Comparison of ENCODE assay signal across 19 mouse cellular contexts in genomic region chr4:153381433-153381832, GRCm38 (mm10).
"Had no signal": no experiment of that assay in that cellular context is flagged by ENCODE, and none has a peak within 500 bp of the region (broad histone marks: within the 10 kb centered on the region; RNA-seq: fewer than 3 reads in every experiment).

No protein-coding gene starts in this region.

- H3K9ac ChIP-seq: liver, embryonic 15.5 days; liver, postnatal 0 days; lung, embryonic 15.5 days; midbrain, embryonic 13.5 days; midbrain, embryonic 15.5 days; neural tube, embryonic 12.5 days had no signal

- H3K4me3 ChIP-seq: liver, embryonic 15.5 days; lung, embryonic 15.5 days; midbrain, embryonic 13.5 days; midbrain, embryonic 15.5 days; neural tube, embryonic 12.5 days had no signal

- ATAC-seq: liver, postnatal 0 days; lung, postnatal 0 days; midbrain, embryonic 13.5 days; midbrain, embryonic 15.5 days had no signal

- DNase-seq: liver, postnatal 0 days; lung, adult 2 months; lung, postnatal 14 days; lung, postnatal 36 days; right cerebral cortex, adult 18-20 months; right cerebral cortex, postnatal 25 days; right cerebral cortex, postnatal 4 days; spleen, adult 18-20 months; thymus, adult 18-20 months; thymus, postnatal 14 days; thymus, postnatal 36 days had no signal

- H3K36me3 ChIP-seq: liver, embryonic 15.5 days; lung, embryonic 15.5 days; midbrain, embryonic 15.5 days had no signal

- H3K27ac ChIP-seq: liver, embryonic 15.5 days; lung, embryonic 15.5 days; macrophage; midbrain, embryonic 13.5 days; midbrain, embryonic 15.5 days; neural tube, embryonic 12.5 days had no signal

- H3K9me3 ChIP-seq: midbrain, embryonic 13.5 days; midbrain, embryonic 15.5 days had no signal

- H3K27me3 ChIP-seq: liver, embryonic 15.5 days; lung, embryonic 15.5 days; midbrain, embryonic 13.5 days; midbrain, embryonic 15.5 days; neural tube, embryonic 12.5 days had no signal

- H3K4me1 ChIP-seq: liver, embryonic 15.5 days; lung, embryonic 15.5 days had no signal

- H3K4me2 ChIP-seq: liver, embryonic 15.5 days; lung, embryonic 15.5 days; midbrain, embryonic 11.5 days; midbrain, embryonic 13.5 days; midbrain, embryonic 15.5 days; neural tube, embryonic 12.5 days had no signal
